Mouse (Mus musculus) mammary gland, adult 2 months (tissue): ENCODE data around the gene Rpia. TPM values are rescaled to one million over a fixed set of nuclear protein-coding genes. Genes with fewer than 3 reads are reported as not detected.

ENCODE experiments used
- polyA plus RNA-seq: library from polyadenylated mRNA; depleted of rRNA; stranded (reverse); fragments of >200 nt; gene quantifications from 2 replicates; pipeline ENCODE4 v1.2.3, GENCODE M21; 2012; ENCODE audit warnings: low replicate concordance; rRNA removed

Gene Rpia
- polyA plus RNA-seq, result 11.5 and 12.7 TPM in 2 replicates

DNA sequence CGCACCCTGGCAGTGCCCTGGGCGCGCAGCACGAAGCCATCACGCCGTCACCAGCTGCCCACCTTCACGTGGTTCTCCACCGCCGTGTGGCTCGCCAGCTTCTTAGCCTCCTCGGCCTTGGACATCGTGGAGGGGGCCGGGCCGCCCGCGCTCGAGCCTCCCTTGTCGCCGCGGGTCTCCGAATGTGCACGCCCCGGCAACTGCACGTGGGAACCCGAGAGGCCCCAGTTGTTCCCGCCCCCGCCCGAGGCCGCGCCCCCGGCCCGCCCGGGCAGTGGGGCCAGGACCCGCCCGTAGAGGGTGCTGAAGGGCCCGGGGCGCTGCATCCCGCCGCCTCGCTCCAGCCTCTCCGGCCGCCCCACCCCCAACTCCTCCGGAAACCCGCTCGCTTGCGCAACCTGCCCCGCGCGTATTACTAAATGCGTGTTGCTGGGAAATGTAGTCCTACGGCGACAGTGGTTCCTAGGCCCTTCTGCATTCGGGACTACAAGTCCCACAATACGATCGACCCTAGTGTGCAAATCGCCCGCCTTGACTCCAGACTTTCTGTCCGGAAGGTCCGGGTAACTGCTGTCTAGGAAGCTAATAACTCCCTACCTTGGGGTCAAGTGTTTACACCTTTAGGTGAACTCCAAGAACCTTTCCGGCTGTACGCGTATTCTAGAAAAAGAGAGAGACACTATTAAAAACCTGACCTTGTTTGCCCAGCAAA is at the start of gene Rpia:
TSS of gene Rpia (minus strand) at position 409 of the 712 bp plus-strand sequence.

Other genes with a start within 250 kb of the Rpia start
- gene Eif2ak3, start 52.3 kb upstream of the Rpia start, polyA plus RNA-seq, result 10.6 and 20.7 TPM in 2 replicates
- not detected in 2 replicates for gene Tex37, start 126.7 kb upstream of the Rpia start, polyA plus RNA-seq
- gene Foxi3, start 164.3 kb upstream of the Rpia start, polyA plus RNA-seq, result 0.13 TPM in 1 of 2 replicates, not detected in the other